Mouse (Mus musculus): ENCODE data around the gene Tgtp1.
"Not testable (repeated sequence)": the region's sequence is repeated elsewhere in the genome, so short reads cannot be mapped to it uniquely, and the experiment has no call there.

DNA sequence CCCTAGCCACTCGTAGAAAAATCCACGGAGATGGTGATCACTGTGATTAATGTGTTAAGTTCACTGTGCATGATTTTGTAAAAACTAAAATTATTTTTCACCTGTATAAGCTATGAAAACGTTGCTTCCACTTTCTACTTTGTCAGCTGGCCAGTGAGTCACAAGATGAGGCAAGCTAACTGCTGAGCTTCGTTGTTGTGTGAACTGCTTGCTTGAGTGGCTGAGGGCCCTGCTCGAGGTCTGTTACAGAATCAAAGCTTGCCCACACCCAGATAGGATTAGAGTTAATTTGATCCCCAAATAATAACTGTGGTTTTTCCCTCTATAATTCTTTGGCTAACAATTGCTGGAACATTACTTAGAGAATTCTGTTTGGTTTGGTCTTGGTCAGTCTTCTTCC is 13.9 kb downstream of the Tgtp1 start:
- not testable (repeated sequence) for TF ChIP-seq CTCF (conservative IDR thresholded peaks at IDR 0.05; ENCODE audit: low read length); NANOG (IDR thresholded peaks at IDR 0.05; ENCODE audit: borderline replicate concordance, low read length); POU5F1 (IDR thresholded peaks at IDR 0.05; ENCODE audit: borderline replicate concordance, low read length)
